Mouse (Mus musculus): ENCODE results near the gene Ddit4.
"Not testable (repeated sequence)": the region's sequence is repeated elsewhere in the genome, so short reads cannot be mapped to it uniquely, and the experiment has no call there.

Gene Ddit4

DNA sequence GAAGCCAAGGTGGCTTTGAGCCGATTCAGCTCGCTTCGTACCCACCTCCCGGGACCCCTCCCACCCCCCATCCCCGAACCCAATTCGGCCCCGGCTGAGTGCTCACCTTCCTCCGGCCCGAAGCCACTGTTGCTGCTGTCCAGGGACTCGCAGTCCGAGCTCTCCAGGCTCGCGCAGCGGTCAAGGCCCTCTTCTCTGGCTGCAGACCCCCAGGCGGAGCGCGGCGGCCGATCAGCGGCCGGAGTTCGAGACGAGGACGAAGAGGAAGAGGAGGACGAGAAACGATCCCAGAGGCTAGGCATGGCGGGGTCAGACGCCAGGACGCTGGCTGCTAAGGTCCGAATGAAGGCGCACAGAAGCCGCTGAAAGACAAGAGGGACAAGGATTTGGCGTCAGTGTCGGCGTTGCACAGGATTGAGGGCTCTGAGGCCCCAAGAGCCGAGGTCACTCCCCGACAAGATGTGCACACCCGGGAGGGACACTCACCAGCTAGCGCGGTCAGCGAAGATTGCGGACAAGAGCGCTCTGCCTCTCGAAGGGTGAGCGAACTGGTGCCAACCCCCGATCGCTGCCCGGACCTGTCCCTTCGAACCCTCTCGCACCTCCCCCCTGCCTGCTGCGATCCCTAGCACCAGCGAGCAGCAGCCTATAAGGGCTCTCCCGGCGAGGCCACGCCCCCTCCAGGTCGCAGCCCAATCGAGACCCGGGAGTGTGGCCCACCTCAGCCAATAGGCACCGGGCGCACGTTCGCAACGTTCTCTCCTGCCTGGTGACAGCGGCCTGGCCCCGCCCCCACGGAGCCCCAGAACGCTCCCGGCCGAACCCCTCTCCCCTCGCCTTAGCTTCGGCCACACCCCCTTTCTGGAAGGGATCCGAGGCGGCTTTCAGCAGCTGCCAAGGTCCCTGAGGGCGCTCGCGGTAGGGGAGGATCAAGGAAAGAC, at the start of gene Ddit4:
TSS of gene Ddit4 (minus strand) at position 624 of the 941 bp plus-strand sequence.
- peak; percentile 99 for DNase-seq (ENCODE audit: low spot score in 2 of 2)

DNA sequence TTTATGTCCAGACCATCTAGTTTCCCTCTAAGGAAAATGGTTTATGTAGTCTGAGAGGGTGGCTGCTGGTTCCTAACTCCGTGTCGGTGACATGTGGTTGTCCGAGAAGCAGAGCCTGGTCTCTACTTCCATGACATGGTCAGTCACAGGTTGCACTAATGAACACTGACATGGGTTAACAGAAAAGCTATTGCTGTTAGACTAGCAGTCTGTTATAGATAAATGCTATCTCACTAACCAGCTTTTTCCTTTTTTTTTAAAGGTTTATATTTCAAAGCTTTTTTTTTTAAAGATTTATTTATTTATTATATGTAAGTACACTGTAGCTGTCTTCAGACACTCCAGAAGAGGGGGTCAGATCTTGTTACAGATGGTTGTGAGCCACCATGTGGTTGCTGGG, 47.4 kb upstream of the Ddit4 start:
- DNase-seq (ENCODE audit: low spot score in 2 of 2), result no peak

DNA sequence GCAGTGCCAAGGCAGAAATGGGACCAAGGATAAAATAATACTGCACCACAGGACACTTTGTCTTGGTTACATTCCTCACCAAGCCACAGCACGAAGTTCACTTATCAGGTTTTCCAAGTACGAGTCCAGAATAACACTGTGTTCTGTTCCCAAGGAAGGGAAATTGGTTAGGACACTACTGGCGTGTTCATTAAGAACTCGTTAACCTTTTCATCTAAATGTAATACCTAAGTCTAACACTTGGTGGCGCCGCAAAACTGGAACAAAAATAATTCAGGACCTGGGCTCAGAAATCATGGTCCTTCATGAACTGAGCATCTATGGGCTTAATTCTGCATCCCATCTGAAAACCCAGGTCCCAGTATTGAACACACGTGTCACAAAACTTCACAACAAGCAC, 46.0 kb upstream of the Ddit4 start:
- DNase-seq (ENCODE audit: low spot score in 2 of 2), result peak; percentile 53 to 75

DNA sequence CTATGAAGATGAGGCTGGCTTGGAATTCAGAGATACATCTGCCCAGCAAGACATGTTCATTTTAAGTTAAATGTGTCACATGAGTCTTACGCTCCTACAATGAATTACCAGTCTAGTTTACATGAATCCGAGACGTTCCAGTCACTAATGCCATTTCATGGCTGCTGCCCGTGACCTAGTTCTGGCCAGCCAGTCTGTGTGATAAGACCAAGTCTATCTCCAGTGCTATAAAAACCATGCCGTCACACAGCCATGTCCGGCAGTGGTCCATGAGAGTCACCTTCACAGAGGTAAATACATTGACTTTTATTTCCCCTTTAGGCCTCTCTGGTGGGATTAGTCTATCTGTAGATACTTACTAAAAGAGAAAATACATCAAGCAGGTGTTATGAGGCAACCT, 44.3 kb upstream of the Ddit4 start:
- DNase-seq (ENCODE audit: low spot score in 2 of 2), result no peak

DNA sequence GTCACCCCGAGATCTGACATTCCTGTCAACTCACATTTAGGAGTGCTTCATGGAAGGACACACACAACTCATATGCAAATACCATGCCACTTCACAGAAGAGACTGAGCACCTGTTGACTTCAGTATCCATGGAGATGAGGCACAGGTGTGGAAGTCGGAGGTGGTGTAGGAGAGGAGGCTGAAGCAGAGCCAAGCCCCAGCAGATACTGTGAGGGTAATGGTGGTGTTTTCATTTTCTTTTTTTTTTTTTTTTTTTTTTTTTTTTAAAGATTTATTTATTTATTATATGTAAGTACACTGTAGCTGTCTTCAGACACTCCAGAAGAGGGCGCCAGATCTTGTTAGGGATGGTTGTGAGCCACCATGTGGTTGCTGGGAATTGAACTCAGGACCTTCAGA, 42.2 kb upstream of the Ddit4 start:
- not testable (repeated sequence) for DNase-seq (ENCODE audit: low spot score in 2 of 2)

DNA sequence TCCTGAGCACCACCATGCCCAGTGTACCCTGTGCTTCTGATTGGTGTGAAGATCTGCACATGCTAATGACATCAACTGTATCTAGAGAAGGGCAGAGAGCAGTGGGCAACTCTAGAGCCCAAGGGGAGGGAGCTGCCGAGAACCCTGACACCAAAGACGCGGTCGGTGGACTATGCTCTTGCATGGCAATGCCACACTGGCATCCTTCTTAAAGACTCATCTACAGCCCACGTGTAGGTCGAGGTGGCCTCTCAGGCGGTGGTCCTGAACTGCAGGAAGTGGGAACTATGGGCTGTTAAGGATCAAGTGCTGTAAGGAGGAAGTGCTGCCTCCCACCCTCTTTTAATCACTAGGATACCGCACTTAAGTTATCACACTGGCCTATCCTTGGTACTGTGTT, 40.4 kb upstream of the Ddit4 start:
- DNase-seq (ENCODE audit: low spot score in 2 of 2), result no peak

DNA sequence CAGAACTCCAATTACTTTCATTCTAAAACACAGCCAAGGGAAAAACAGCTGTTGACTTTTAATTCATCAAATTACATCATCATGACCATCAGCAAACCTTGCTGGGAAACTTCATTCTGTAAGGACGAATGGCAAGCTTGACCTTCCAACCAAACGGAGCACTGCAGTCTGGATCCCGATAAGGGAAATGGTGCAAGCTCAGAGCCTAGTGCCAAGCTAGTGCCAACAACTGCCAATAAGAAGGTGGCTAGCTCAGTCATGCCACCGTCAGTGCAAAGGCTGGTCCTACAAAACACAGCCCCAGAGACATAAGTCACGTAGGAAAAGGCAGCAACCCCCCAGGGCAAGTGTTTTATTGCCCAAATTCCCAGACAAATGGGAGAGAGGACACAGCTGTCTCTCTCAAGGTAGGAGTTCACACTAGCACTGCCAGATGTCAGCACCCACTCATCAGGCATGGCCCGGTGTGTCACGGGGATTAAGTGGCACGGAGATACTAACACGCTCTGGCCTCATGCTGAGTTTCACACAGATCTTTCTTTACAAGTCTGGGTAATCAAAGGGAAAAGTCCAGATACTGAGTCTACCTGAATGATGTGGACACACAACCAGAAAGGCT, 39.7 kb upstream of the Ddit4 start:
- DNase-seq (ENCODE audit: low spot score in 2 of 2), result no peak

DNA sequence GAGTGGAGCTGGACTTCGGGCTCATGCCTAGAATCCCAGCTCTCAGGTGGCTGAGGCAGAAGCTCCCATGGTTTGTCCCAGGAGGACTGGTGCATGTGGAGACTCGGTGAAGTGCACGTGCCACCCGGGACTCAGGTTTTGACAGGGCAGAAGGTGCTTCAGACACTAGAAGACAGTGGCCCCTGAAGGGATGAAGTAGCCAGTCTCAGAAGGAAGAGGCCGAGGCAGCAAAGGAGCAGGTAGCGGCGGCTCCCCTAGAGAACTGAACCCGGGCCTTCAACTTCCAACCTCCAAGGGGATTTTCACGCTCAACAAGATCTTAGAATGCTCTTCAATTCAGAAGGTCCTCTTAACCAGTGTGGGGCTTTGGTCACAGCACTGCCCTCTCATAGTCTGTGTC, 38.8 kb upstream of the Ddit4 start:
- DNase-seq (ENCODE audit: low spot score in 2 of 2), result no peak

DNA sequence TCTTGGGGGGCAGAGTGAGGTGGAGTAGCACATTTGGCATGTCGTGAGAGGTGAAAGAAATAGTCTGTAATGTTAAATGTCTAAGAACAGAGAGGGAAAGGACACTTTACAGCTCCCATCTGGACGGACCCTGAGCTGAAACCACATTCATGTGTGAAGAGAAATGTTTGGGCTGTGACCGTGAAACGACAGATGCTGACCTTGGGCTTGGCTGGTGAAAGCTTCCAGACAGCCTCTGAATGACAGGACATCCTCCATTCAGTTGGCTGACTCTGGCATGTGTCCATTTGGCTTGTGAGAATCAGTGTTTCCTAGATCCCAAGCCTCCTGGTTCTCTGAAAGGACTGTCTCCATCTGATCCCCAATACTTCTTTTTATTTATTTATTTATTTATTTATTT, 36.4 kb upstream of the Ddit4 start:
- DNase-seq (ENCODE audit: low spot score in 2 of 2), result no peak

DNA sequence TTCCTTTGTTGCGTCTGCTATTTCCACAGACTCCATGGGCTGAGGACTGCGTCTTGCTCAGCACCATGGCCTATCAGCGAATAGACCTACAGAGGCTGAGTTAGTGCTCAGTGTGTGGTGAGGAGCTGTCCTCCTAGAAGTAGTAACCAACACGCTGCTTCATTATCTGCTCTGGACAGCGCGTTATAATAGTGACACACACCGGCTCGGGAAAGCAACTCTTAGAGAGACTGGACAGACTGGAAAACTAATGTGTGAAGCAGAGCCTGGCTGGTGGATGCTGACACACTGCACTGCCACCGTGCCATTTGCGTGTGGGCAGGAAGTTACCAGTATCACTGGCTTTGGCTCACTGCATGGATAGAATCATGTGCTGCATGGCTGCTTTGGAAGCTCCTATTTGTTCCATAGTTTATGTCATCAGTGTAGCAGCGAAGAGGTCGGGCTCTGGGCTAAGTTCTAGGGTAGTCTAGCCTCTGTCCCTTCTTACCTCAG, 30.8 kb upstream of the Ddit4 start:
- DNase-seq (ENCODE audit: low spot score in 2 of 2), result no peak

DNA sequence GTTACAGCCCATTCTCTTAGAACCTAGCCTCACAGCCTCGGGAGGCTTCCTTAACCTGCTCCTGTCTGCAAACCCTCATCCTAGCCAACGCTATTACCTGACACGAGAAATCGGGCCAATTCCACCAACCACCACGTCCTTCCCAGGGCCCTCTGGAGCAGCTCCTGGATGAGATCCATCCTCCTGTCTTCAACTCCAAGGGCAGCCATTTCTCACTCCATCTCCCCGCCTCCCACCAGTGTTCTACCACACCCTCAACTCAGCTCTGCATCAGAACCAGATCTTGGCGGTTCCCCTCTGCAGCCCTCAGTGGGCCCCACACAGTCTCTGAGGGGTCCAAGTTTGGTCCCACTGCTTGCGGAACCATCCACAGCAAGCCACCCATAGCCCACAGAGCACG, 30.2 kb upstream of the Ddit4 start:
- DNase-seq (ENCODE audit: low spot score in 2 of 2), result no peak

DNA sequence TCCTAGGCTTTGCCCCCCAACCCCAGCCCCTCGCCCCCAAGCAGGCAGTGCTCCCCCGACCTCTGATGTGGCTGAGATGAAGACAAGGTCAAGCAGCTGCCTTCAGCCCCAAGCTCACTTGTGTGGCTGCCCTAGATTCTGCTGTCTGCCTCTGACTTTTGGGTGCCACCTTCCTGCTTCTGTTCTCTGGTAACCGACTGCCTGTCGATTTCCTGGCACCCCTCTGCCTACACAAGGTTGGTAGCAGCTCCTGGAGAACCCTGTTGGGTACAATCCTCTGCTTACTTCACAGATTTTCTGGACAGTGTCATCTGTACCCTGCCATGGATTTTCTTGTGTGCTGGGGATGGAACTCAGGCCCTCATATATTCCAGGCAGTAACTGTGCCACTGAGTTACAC, 29.7 kb upstream of the Ddit4 start:
- DNase-seq (ENCODE audit: low spot score in 2 of 2), result no peak

DNA sequence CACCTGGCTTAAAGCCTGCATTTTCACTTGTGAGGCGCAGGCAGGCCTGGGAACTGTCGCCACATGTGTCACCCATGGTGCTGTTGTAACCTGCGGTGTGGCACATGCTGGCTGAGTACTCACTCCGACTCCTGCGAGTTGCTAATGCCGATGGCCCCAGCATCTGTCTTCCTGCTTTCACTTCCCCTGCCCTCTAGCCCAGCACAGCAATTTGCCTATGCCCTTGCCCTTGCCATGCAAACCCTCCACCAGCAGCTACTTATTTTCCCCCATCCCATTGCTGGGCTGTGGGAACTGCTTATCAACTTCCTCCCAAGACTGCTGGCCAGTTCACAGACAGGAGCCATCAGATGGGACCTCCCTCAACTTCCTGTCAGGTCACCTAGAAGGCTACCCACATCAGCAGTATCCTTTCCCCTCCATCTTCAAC, 29.2 kb upstream of the Ddit4 start:
- DNase-seq (ENCODE audit: low spot score in 2 of 2), result no peak

DNA sequence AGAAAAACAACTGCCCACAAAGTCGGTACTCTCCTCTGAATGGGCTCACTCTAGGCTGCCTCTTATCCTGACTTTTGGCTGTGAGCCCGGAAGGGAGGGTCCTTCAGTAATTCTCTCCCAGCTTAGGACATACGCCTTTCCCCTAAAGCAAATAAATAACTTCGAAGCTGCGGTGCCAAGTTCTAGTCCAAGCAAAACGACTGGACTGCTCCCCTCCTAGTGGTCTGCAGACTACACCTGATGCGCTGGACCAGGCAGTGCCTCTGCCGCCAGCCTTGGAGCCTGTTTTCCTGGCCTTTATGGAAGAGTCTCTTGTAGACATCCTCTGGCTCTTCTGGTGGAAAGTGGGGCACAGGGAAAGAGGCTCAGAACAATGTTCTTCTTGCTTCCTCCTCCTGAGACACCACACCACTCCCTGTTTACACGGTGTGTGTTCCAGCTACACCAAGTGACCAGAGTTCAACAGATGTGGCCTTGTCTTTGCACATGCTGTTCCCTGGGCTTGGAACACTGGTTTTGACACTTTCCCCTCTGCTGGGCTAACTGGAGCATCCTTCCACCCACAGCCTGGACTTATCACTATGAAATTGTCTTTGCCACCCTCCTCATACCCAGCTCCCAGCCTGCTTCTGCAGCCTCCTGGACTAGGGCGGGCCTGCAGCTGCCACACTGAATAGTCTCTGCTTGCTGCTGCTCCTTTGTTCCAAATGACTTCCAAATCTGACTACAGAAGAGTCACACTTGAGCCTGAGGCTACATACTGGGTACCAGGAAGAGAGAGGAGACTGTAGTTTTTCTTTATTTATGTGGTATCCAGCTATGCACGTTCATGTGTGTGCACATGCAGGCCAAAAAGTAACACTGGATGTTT, 27.5 kb upstream of the Ddit4 start:
- no peak for DNase-seq (ENCODE audit: low spot score in 2 of 2)

DNA sequence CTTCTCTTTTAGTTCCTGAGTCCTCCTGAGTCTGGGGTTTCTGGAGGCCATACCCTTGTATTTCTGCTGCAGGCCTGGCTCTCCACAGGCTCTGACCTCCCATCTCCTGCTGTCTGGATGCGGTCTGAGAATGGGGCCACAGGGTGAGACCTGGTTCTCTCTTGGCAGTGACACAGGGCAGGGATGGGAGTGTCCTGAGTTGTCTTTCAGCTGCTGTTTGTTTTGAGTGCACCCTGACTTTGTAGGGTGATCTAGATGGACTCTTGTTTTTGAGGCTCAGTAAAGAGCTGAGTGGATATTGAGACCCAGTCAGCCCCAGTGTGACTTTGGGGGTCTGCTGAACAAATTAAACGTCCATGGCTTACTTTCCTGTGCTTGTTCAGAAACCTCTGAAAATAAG, 26.8 kb upstream of the Ddit4 start:
- no peak for DNase-seq (ENCODE audit: low spot score in 2 of 2)

DNA sequence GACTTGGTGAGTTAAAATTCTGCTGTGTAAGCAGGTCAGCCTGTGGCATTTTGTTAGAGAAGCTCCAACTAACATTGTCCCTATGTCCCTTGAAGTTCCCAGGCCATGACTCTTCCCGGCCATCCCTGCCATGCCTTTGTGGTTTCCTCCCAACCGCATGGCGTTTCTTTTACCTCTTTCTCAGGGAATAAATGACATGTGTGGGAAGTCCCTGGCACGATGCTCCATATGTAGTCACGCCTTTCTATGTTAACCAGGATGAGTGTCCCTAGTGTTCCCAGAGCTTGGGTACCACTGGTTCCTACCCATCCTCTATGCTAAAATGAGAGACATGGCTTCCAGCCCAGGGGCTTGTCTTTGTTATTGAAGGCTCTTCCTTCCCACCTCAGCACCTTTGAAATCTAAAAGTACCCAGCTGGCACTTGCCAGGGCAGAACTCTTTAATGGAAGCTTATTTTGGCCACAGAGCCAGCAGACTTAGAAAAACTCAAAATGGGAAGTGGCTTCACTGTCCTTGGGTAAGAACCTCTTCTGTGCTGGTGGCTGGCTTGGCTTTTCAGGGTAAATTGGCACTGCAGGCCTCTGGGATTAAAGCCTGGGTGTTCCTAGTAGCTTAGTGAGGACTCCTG, 26.2 kb upstream of the Ddit4 start:
- no peak for DNase-seq (ENCODE audit: low spot score in 2 of 2)

DNA sequence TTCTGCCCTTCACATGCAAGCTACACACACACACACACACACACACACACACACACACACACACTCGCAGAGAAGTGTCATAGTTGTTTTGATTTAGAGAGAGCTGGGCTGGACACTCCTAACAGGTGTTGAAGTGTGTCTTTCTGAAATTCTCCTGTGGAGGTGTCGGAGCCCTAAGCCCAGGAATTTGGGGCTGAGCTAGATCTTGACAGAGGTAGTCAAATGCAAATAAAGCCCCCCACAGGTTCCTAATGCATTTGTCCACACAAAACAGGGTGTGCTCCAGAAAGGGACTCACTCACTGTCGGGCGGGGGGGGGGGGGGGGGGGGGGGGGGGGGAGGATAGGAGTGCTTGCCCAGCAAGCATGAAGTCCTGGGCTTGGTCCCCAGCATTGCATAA, 25.5 kb upstream of the Ddit4 start:
- DNase-seq (ENCODE audit: low spot score in 2 of 2), result no peak

DNA sequence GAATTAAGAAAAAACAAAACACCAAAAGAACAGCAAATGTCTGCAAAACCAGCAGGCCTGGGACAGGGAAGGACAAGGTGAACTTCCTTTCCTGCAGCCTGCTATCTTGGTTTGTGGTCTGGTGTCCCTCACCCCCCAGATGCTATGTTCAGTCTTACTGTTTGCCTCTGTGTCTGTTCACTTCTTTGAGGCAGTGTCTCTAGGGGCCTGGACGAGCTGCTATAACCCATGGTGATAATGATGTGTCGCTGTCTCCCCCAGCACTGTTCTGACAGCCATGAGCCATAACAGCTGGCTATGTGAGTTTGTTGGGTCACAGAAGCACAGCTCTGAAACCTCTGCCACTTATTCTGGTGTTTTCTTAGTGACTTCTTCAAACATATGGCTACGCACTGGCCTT, 23.2 kb upstream of the Ddit4 start:
- no peak for DNase-seq (ENCODE audit: low spot score in 2 of 2)

DNA sequence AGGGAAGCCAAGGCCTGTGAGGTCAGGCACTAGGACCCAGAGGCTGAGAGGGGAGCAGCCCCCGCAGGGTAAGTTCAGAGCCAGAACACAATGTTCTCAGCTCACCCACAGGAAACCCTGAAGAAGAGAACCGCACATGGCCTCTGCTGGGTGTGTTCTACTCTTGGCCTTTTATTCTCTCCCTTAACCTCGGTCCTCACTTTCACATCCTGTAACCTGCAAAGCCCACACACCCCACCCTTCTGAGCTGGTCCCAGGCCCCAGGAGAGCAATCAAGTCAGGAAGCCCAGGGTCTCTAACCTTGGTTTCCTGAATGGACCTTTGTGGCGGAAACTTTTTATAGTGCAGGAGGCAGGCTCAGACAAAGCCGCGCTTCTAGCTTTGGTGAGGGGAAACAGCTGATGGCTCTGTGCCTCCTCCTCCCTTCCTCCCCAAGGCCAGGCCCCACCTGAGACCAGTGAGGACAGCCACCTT, 22.6 kb upstream of the Ddit4 start:
- no peak for DNase-seq (ENCODE audit: low spot score in 2 of 2)

DNA sequence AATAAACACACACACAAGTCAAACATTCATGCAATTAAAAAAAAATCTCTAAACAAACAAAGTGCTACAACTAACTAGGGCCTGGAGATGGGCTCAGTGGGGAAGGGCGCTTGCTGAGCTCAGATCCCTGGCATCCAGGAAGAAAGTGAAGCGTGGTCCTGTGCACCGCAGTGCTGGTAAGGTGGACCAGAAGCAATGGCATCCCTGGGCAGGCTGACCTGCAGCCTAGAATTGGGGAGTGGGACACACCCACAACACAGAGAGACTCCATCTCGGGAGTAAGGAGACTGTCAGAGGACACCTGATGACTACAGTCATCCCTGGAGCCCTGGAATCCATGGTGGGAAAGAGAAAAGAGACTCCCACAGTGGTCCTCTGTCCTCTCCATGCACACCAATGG, 21.8 kb upstream of the Ddit4 start:
- no peak for DNase-seq (ENCODE audit: low spot score in 2 of 2)

DNA sequence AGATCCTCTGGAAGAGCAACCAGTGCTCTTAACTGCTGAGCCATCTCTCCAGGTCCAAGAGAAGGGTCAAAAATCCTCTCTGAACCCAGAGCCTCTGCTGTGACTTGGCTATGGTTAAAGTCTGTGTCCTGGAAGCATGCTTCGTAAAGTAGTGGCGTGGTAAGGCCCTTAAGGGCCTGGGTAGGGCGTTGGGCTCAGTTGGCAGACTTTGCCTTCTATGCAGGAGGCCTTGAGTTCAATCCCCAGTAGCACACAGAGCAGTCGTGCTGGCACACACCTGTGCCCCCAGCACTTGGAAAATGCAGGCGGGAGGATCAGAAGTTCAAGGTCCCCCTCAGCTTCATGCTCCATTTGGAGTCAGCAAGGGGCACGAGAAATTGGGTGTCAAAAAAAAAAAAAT, 21.4 kb upstream of the Ddit4 start:
- DNase-seq (ENCODE audit: low spot score in 2 of 2), result no peak

DNA sequence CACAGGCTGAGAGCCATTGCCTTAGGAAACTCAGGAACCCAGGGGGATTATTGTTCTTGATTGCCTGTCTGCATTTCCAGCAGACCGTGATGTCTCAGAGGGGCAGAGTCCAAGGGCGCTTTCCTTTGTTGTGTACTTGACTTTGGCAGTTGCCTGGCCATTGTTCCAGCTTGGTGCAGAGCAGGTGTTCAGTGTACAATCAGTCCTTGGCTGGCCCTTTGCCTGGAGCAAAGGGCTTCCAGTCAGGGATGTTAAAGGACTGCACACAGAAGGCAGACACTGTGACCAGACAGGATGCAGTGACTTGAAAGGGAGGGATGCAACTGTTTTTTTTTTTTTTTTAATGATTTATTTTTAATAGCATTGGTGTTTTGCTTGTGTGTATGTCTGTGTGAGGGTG, 20.9 kb upstream of the Ddit4 start:
- DNase-seq (ENCODE audit: low spot score in 2 of 2), result no peak

Data from right cerebral cortex, adult 2 months (tissue).